Mouse (Mus musculus) erythroblast, embryonic 14.5 days (primary cell): ENCODE data around the gene Fgfr2. TPM values are rescaled to one million over a fixed set of nuclear protein-coding genes. Genes with fewer than 3 reads are reported as not detected.
A peak's percentile ranks its signal among the peaks of the same experiment; 100 is the strongest.

Experiments
- H3K27me3 ChIP-seq: 2 replicates; pipeline ENCODE4 v1.6.1; 2012; ENCODE audit warnings: inconsistent platforms; ENCODE audit not compliant: control insufficient read depth
- H3K36me3 ChIP-seq: 2 replicates; pipeline ENCODE4 v1.6.1; 2012; ENCODE audit warnings: mild to moderate bottlenecking, inconsistent platforms; ENCODE audit not compliant: control insufficient read depth
- H3K4me1 ChIP-seq: 2 replicates; pipeline ENCODE4 v1.6.1; 2012; ENCODE audit warnings: inconsistent platforms; ENCODE audit not compliant: control insufficient read depth
- H3K4me3 ChIP-seq: replicated peaks from 2 replicates; pipeline ENCODE3; 2012; ENCODE audit warnings: moderate library complexity, mild to moderate bottlenecking, inconsistent platforms
- H3K9me3 ChIP-seq: 2 replicates; pipeline ENCODE4 v1.6.1; 2012; ENCODE audit warnings: low read length, inconsistent platforms, mixed read lengths; ENCODE audit not compliant: control insufficient read depth
- GATA1 ChIP-seq: IDR thresholded peaks from 2 replicates; pipeline ENCODE4 v1.6.1; 2012; ENCODE audit warnings: low read length, inconsistent platforms, mixed read lengths
- TAL1 ChIP-seq: IDR thresholded peaks from 3 replicates; pipeline ENCODE4 v1.6.1; 2012; ENCODE audit warnings: low read length, inconsistent platforms, mixed read lengths
- polyA plus RNA-seq: library from polyadenylated mRNA; stranded (reverse); fragments of >175 nt; gene quantifications from 2 replicates; pipeline ENCODE4 v1.2.3, GENCODE M21; 2012

Fgfr2 gene
- polyA plus RNA-seq, 1 experiment: not detected

- Histone ChIP-seq H3K36me3 (peaks cover 100% of the 10 kb centered on the region), H3K9me3 (no peaks in the 10 kb centered on the region), H3K4me1 (peaks cover 90% of the 10 kb centered on the region), H3K27me3 (no peaks in the 10 kb centered on the region), H3K4me3 (peak overlapping the region; percentile 53)
- TF ChIP-seq TAL1 (no peak), GATA1 (no peak)
Measured at GRCm38 (mm10) chr7:132766235-132766871, 356.8 kb downstream of the Fgfr2 start.

- TF ChIP-seq GATA1: peak; percentile 42; the same call in 1 of the 2 replicates
- no peak for TF ChIP-seq TAL1
- Histone ChIP-seq H3K4me3 (peak overlapping the region; percentile 53), H3K4me1 (peaks cover 86% of the 10 kb centered on the region), H3K36me3 (peaks cover 100% of the 10 kb centered on the region), H3K27me3 (no peaks in the 10 kb centered on the region), H3K9me3 (no peaks in the 10 kb centered on the region)
Measured at GRCm38 (mm10) chr7:132765629-132766186, 357.4 kb downstream of the Fgfr2 start.

GRCm38 (mm10) chr7:132764896-132765491, 358.2 kb downstream of the Fgfr2 start:
- no peak for TF ChIP-seq GATA1
- H3K36me3 ChIP-seq: peaks cover 100% of the 10 kb centered on the region

GRCm38 (mm10) chr7:132764314-132764713, 358.8 kb downstream of the Fgfr2 start:
- H3K4me3 ChIP-seq: no peak overlapping the region
- peaks cover 81% of the 10 kb centered on the region for H3K4me1 ChIP-seq
- TF ChIP-seq GATA1: no peak
- no peak for TF ChIP-seq TAL1
- peaks cover 100% of the 10 kb centered on the region for H3K36me3 ChIP-seq
- H3K27me3 ChIP-seq: no peaks in the 10 kb centered on the region
- H3K9me3 ChIP-seq: no peaks in the 10 kb centered on the region

More at GRCm38 (mm10) chr7:132764896-132765491, 358.2 kb downstream of the Fgfr2 start:
- Histone ChIP-seq H3K27me3 (no peaks in the 10 kb centered on the region), H3K4me1 (peaks cover 83% of the 10 kb centered on the region), H3K9me3 (no peaks in the 10 kb centered on the region), H3K4me3 (peak overlapping the region; percentile 17)

GRCm38 (mm10) chr7:132763911-132764310, 359.2 kb downstream of the Fgfr2 start:
- H3K4me3 ChIP-seq: no peak overlapping the region
- peaks cover 100% of the 10 kb centered on the region for H3K36me3 ChIP-seq
- H3K27me3 ChIP-seq: no peaks in the 10 kb centered on the region
- no peaks in the 10 kb centered on the region for H3K9me3 ChIP-seq
- TF ChIP-seq TAL1 (no peak), GATA1 (no peak)
- H3K4me1 ChIP-seq: peaks cover 78% of the 10 kb centered on the region

- TF ChIP-seq GATA1: no peak
- no peak for TF ChIP-seq TAL1
- Histone ChIP-seq H3K36me3 (peaks cover 100% of the 10 kb centered on the region), H3K9me3 (no peaks in the 10 kb centered on the region), H3K4me1 (peaks cover 76% of the 10 kb centered on the region), H3K27me3 (no peaks in the 10 kb centered on the region), H3K4me3 (no peak overlapping the region)
Measured at GRCm38 (mm10) chr7:132763351-132763750, 359.8 kb downstream of the Fgfr2 start.

- Histone ChIP-seq H3K27me3 (no peaks in the 10 kb centered on the region), H3K36me3 (peaks cover 100% of the 10 kb centered on the region), H3K4me1 (peaks cover 73% of the 10 kb centered on the region), H3K4me3 (no peak overlapping the region), H3K9me3 (no peaks in the 10 kb centered on the region)
- no peak for TF ChIP-seq GATA1
- TF ChIP-seq TAL1: no peak
Measured at GRCm38 (mm10) chr7:132761409-132761808, 361.7 kb downstream of the Fgfr2 start.

GRCm38 (mm10) chr7:132760589-132761180, 362.5 kb downstream of the Fgfr2 start:
- TF ChIP-seq GATA1 (no peak), TAL1 (no peak)
- Histone ChIP-seq H3K36me3 (peaks cover 100% of the 10 kb centered on the region), H3K4me1 (peaks cover 72% of the 10 kb centered on the region), H3K9me3 (no peaks in the 10 kb centered on the region), H3K4me3 (no peak overlapping the region), H3K27me3 (no peaks in the 10 kb centered on the region)

GRCm38 (mm10) chr7:132759926-132760325, 363.2 kb downstream of the Fgfr2 start:
- Histone ChIP-seq H3K36me3 (peaks cover 100% of the 10 kb centered on the region), H3K4me1 (peaks cover 72% of the 10 kb centered on the region), H3K4me3 (no peak overlapping the region), H3K9me3 (no peaks in the 10 kb centered on the region), H3K27me3 (no peaks in the 10 kb centered on the region)
- TF ChIP-seq TAL1 (no peak), GATA1 (no peak)
